Comparison of ENCODE assay signal across 9 mouse cellular contexts in genomic region chr1:173598838-173599494, GRCm38 (mm10). TPM values are rescaled to one million over a fixed set of nuclear protein-coding genes. Genes with fewer than 3 reads are reported as not detected.
"Had no signal": no experiment of that assay in that cellular context is flagged by ENCODE, and none has a peak within 500 bp of the region (broad histone marks: within the 10 kb centered on the region; RNA-seq: fewer than 3 reads in every experiment).

TSS of gene Ifi213 (minus strand) at chr1:173599274.

RNA-seq across cellular contexts. Expression of gene Ifi213, which starts in this region (rescaled TPM):
- total RNA-seq: layer of hippocampus, postnatal 14 days; left cerebral cortex, adult 18-20 months; left cerebral cortex, postnatal 10 days had no signal
- polyA plus RNA-seq: limb, embryonic 13.5 days; liver, embryonic 11.5 days; lung, embryonic 14.5 days; midbrain, embryonic 11.5 days; midbrain, embryonic 16.5 days; neural tube, embryonic 12.5 days had no signal
